In the genomic region with DNA sequence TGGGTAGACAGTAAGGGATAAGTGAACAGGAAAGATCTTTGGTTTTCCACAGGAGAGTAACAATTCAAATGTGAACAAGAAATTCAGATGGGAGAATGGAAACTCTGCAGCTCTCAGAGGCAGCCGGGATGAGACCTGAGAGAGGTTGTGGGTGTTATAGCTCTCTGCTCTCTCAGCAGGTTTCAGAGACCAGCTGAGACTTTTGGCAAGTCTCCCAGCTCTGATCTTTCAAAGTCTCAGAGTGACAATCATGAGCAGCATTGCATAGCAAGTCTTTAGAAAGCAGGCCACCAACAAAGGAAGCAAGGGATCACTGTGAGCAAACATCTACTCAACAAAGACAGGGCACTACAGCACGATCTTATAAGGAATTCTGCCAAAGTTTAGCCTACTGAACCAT, we compare ENCODE assay signal across 16 mouse cellular contexts.
DNase-seq lines count a peak whose midpoint lies in the region; TF ChIP-seq lines count a peak whose summit lies in the region.
"Had no signal": no experiment of that assay in that cellular context is flagged by ENCODE, and none has a peak within 500 bp of the region (broad histone marks: within the 10 kb centered on the region; RNA-seq: fewer than 3 reads in every experiment).

No protein-coding gene starts in this region.

- WGBS in kidney, adult 2 months = 56% methylated on average over 2 of the region's 2 CpGs

- H3K4me3 ChIP-seq in kidney, adult 2 months (ENCODE audit: insufficient read depth, low read depth, low read length) = no peak overlapping the region
- H3K4me3 ChIP-seq: embryonic facial prominence, embryonic 12.5 days; heart, adult 2 months; hindbrain, embryonic 15.5 days; liver, embryonic 12.5 days had no signal

- no peak for TF ChIP-seq POLR2A in kidney, adult 2 months (IDR thresholded peaks at IDR 0.05; ENCODE audit: low read depth, low read length)

- no peaks in the 10 kb centered on the region for H3K36me3 ChIP-seq in kidney, adult 2 months (ENCODE audit: control insufficient read depth, insufficient read depth, low read length)
- H3K36me3 ChIP-seq: embryonic facial prominence, embryonic 12.5 days; hindbrain, embryonic 15.5 days; liver, embryonic 12.5 days had no signal

- H3K4me1 ChIP-seq in kidney, adult 2 months (ENCODE audit: control insufficient read depth, insufficient read depth, low read length) = no peaks in the 10 kb centered on the region
- H3K4me1 ChIP-seq: embryonic facial prominence, embryonic 12.5 days; hindbrain, embryonic 15.5 days; liver, embryonic 12.5 days had no signal

- TF ChIP-seq CTCF in kidney, adult 2 months (conservative IDR thresholded peaks at IDR 0.05; ENCODE audit: insufficient read depth, insufficient read length, low read depth, low read length) = no peak

- DNase-seq in frontal cortex, adult 2 months (ENCODE audit: extremely low spot score in 1 of 2, low spot score in 1 of 2) = peak; percentile 12 to 51
- DNase-seq in frontal cortex, postnatal 14 days (ENCODE audit: low spot score in 2 of 2) = no peak
- peak; percentile 1 to 53 for DNase-seq in layer of hippocampus, adult 18-20 months (ENCODE audit: low spot score in 2 of 2)
- DNase-seq in layer of hippocampus, postnatal 25 days (ENCODE audit: extremely low spot score in 1 of 2, low spot score in 1 of 2) = no peak
- DNase-seq in Muller cell, postnatal 12 days (ENCODE audit: inconsistent ontology term) = peak; percentile 20
- peak; percentile 12 for DNase-seq in brain, embryonic 18.5 days (ENCODE audit: low read depth, low spot score)
- no peak for DNase-seq in kidney, adult 2 months
- DNase-seq: cerebellum, adult 11-12 months; heart, adult 2 months; lung, embryonic 14.5 days; thymus, adult 2 months had no signal

- no peaks in the 10 kb centered on the region for H3K27me3 ChIP-seq in kidney, adult 2 months (replicated peaks; ENCODE audit: control insufficient read depth, insufficient read depth, low read length)
- H3K27me3 ChIP-seq: embryonic facial prominence, embryonic 12.5 days; hindbrain, embryonic 15.5 days; liver, embryonic 12.5 days had no signal

- H3K27ac ChIP-seq in kidney, adult 2 months (ENCODE audit: insufficient read depth, low read depth, low read length) = no peak overlapping the region
- H3K27ac ChIP-seq: embryonic facial prominence, embryonic 12.5 days; heart, adult 2 months; hindbrain, embryonic 15.5 days; kidney, postnatal 0 days; liver, embryonic 12.5 days; macrophage had no signal

Comparison
In these comparisons a context has a peak if more than half of its experiments do, and no peak if none do; other contexts are left out.
1. DNase-seq: peak in frontal cortex, adult 2 months (2 of 2), layer of hippocampus, adult 18-20 months (2 of 2), Muller cell, postnatal 12 days (single experiment) and brain, embryonic 18.5 days (single experiment); none in frontal cortex, postnatal 14 days (0 of 2), layer of hippocampus, postnatal 25 days (0 of 2) and kidney, adult 2 months (single experiment).